Mouse (Mus musculus): Measurements from ENCODE around the gene Ncapg2. TPM values are rescaled to one million over a fixed set of nuclear protein-coding genes. Genes with fewer than 3 reads are reported as not detected.

Ncapg2 gene
- polyA plus RNA-seq, 1 experiment from 2014 or later = 43.2 TPM

Other genes with a start within 250 kb of the Ncapg2 start
- 6.7 and 9.5 TPM in 2 replicates for gene Wdr60, start 142.4 kb upstream of the Ncapg2 start, polyA plus RNA-seq (2015; fragmentation: Nextera tagmentation; extraction: Ambion mirVana)
- not detected in 2 replicates for gene Gm11027, start 130.0 kb upstream of the Ncapg2 start, polyA plus RNA-seq (2015; fragmentation: Nextera tagmentation; extraction: Ambion mirVana)
- 19.5 and 23.6 TPM in 2 replicates for gene Esyt2, start 124.2 kb upstream of the Ncapg2 start, polyA plus RNA-seq (2015; fragmentation: Nextera tagmentation; extraction: Ambion mirVana)
- gene Ptprn2, start 80.3 kb downstream of the Ncapg2 start, polyA plus RNA-seq (2015; fragmentation: Nextera tagmentation; extraction: Ambion mirVana) = 0.14 and 0.17 TPM in 2 replicates

All from thymus, postnatal 0 days (tissue).